Mouse (Mus musculus): ENCODE results near the gene Rap1gds1. TPM values are rescaled to one million over a fixed set of nuclear protein-coding genes. Genes with fewer than 3 reads are reported as not detected.

Gene Rap1gds1
- polyA plus RNA-seq, 1 experiment from 2014 or later: 69.7 TPM

DNA sequence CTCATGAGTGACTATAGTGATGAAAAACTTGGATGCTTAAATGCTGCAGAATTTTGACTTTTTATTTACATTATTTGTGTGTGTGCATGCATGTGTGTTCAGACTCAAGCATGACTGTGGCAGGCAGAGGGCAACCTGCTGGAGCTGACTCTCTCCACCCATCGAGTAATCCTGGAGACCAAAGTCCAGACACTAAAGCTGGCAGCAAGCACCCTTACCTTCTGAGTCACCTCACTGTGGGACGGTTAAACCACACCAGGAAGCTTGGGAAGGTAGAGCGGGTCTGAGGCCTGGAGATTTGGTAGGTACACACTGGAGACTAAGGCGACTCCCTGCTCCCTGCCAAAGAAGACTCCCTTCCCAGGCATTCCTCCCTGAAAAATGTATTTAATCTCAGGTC is 38.0 kb downstream of the Rap1gds1 start:
- no peak overlapping the region for H3K4me2 ChIP-seq (ENCODE audit: low read length)
- DNase-seq (no peak), ATAC-seq (ENCODE audit: low FRiP score, low TSS enrichment) (no peak)
- no peaks in the 10 kb centered on the region for H3K36me3 ChIP-seq (ENCODE audit: control insufficient read depth, insufficient read depth, low read length)
- peaks cover 5% of the 10 kb centered on the region; the same call in 1 of the 2 replicates for H3K9me3 ChIP-seq (ENCODE audit: control insufficient read depth, low read length)
- H3K4me1 ChIP-seq (ENCODE audit: control insufficient read depth, insufficient read depth, low read length): no peaks in the 10 kb centered on the region
- no peak overlapping the region for H3K27ac ChIP-seq (replicated peaks; ENCODE audit: low read depth, low read length)
- H3K27me3 ChIP-seq (ENCODE audit: control insufficient read depth, insufficient read depth, low read length): no peaks in the 10 kb centered on the region
- WGBS: 92% methylated on average over 4 of the region's 4 CpGs
- no peak overlapping the region for H3K4me3 ChIP-seq (replicated peaks; ENCODE audit: low read depth, low read length)
- H3K9ac ChIP-seq (replicated peaks; ENCODE audit: low read length): no peak overlapping the region

DNA sequence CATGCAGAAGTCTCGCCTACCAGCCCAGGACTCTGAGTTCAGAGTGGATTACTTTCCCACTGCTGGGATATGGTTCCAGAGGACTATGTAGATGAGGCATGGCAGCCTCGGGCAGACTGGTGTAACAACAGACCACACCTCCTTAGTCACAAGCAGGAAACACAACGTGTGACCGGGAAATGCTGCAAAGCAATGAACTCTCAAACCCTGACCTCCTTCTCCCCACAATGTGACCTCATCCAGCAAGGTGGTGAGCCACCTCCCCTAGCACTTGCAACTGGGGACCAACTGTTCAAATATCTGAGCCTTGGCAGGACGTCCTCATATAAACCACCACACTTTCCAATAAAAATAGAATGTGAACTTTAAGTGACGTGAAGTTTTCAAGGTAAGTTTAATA is 41.8 kb downstream of the Rap1gds1 start:
- ATAC-seq (ENCODE audit: low FRiP score, low TSS enrichment): no peak
- whole genome bisulfite sequencing: 94% methylated on average over 6 of the region's 6 CpGs
- no peaks in the 10 kb centered on the region for H3K27me3 ChIP-seq (ENCODE audit: control insufficient read depth, insufficient read depth, low read length)

DNA sequence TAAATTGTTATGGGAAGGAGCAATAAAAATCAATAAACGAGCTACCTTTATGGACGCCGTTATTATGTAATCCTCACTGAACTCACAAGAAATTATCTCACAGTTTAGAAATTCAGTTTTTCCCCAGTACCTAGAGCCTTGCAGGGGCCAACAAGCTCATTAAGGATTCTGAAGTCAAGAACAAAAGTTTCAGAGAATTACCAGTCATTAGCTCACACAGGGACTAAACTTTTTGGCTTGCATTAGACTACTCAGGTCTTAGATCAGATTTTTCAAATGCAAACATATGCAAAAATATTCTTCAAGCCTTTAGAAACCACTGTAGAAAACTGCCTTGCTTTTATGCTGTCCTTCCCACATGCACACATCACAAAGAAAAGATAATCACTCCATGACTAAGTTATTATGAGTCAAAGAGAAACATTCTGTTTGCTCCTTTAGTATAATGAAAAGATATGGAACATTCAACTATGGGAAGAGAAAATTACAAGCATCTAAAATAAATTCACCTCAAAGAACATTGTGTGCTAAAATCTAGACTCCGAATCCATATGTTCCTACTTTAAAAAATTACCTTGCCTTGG is 44.3 kb downstream of the Rap1gds1 start:
- no peak for DNase-seq
- H3K4me2 ChIP-seq (ENCODE audit: low read length): no peak overlapping the region
- WGBS: 83% methylated on average over 4 of the region's 4 CpGs

More for the DNA sequence above, 41.8 kb downstream of the Rap1gds1 start:
- H3K36me3 ChIP-seq (ENCODE audit: control insufficient read depth, insufficient read depth, low read length): no peaks in the 10 kb centered on the region
- no peaks in the 10 kb centered on the region; the same call in 1 of the 2 replicates for H3K9me3 ChIP-seq (ENCODE audit: control insufficient read depth, low read length)
- no peak overlapping the region for H3K9ac ChIP-seq (replicated peaks; ENCODE audit: low read length)
- no peak for DNase-seq
- H3K4me2 ChIP-seq (ENCODE audit: low read length): no peak overlapping the region
- 0 out of 2 replicates have a peak, but pooled peaks cover 2% of the 10 kb centered on the region for H3K4me1 ChIP-seq (ENCODE audit: control insufficient read depth, insufficient read depth, low read length)
- H3K4me3 ChIP-seq (replicated peaks; ENCODE audit: low read depth, low read length): no peak overlapping the region
- no peak overlapping the region for H3K27ac ChIP-seq (replicated peaks; ENCODE audit: low read depth, low read length)

DNA sequence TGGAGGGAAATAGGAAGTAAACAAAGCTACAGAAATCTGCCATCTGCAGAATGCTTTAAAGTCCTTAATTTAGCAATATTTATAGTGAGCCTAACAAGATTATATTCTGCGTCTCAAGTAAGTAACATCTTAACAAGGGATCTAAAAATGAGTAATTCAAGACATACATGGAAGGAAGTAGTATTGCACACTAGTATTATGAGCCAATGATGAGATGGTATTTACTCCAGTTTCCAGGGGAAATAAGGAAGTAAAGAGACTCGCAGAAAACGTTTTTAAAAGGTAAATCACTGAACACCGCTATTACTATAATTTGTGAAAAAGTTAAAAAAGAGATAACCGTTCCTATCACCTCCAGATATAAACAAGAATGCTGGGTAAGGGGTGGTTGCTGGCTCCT is 49.9 kb downstream of the Rap1gds1 start:
- no peaks in the 10 kb centered on the region for H3K9me3 ChIP-seq (ENCODE audit: control insufficient read depth, low read length)
- ATAC-seq (ENCODE audit: low FRiP score, low TSS enrichment) (no peak), DNase-seq (no peak)
- 93% methylated on average over 5 of the region's 5 CpGs for WGBS
- H3K9ac ChIP-seq (replicated peaks; ENCODE audit: low read length): no peak overlapping the region
- H3K27ac ChIP-seq (replicated peaks; ENCODE audit: low read depth, low read length): no peak overlapping the region
- H3K4me3 ChIP-seq (replicated peaks; ENCODE audit: low read depth, low read length): no peak overlapping the region
- H3K36me3 ChIP-seq (ENCODE audit: control insufficient read depth, insufficient read depth, low read length): no peaks in the 10 kb centered on the region
- H3K27me3 ChIP-seq (ENCODE audit: control insufficient read depth, insufficient read depth, low read length): no peaks in the 10 kb centered on the region
- no peak overlapping the region for H3K4me2 ChIP-seq (ENCODE audit: low read length)
- H3K4me1 ChIP-seq (ENCODE audit: control insufficient read depth, insufficient read depth, low read length): peaks cover 9% of the 10 kb centered on the region

More for the DNA sequence above, 44.3 kb downstream of the Rap1gds1 start:
- Histone ChIP-seq H3K36me3 (ENCODE audit: control insufficient read depth, insufficient read depth, low read length) (no peaks in the 10 kb centered on the region), H3K9ac (replicated peaks; ENCODE audit: low read length) (no peak overlapping the region), H3K4me3 (replicated peaks; ENCODE audit: low read depth, low read length) (no peak overlapping the region), H3K27ac (replicated peaks; ENCODE audit: low read depth, low read length) (no peak overlapping the region), H3K9me3 (ENCODE audit: control insufficient read depth, low read length) (no peaks in the 10 kb centered on the region; the same call in 1 of the 2 replicates), H3K27me3 (ENCODE audit: control insufficient read depth, insufficient read depth, low read length) (no peaks in the 10 kb centered on the region), H3K4me1 (ENCODE audit: control insufficient read depth, insufficient read depth, low read length) (0 out of 2 replicates have a peak, but pooled peaks cover 2% of the 10 kb centered on the region)
- no peak; the same call in 1 of the 2 replicates for ATAC-seq (ENCODE audit: low FRiP score, low TSS enrichment)

DNA sequence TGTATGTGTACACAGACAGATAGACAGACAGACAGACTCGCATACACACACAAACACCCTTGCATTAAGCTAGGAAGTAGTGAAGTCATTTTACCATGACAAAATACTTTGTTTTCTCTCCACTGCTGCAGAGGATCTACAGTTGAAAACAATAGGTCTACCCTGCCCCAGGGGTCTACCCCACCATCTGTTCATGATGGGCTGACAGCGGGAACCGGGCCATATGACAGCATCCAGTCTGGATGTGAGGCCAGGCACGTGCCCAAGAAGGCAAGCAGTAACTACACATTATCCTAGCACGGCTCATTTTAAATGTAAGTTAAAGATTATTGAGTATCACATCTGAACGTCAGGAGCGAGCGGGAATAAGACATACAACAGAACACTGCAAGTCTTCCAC is 51.4 kb downstream of the Rap1gds1 start:
- Histone ChIP-seq H3K4me1 (ENCODE audit: control insufficient read depth, insufficient read depth, low read length) (peaks cover 9% of the 10 kb centered on the region), H3K36me3 (ENCODE audit: control insufficient read depth, insufficient read depth, low read length) (no peaks in the 10 kb centered on the region), H3K9ac (replicated peaks; ENCODE audit: low read length) (no peak overlapping the region), H3K27ac (replicated peaks; ENCODE audit: low read depth, low read length) (no peak overlapping the region), H3K27me3 (ENCODE audit: control insufficient read depth, insufficient read depth, low read length) (no peaks in the 10 kb centered on the region), H3K4me2 (ENCODE audit: low read length) (no peak overlapping the region), H3K4me3 (replicated peaks; ENCODE audit: low read depth, low read length) (no peak overlapping the region), H3K9me3 (ENCODE audit: control insufficient read depth, low read length) (no peaks in the 10 kb centered on the region)
- ATAC-seq (ENCODE audit: low FRiP score, low TSS enrichment) (peak; percentile 81; the same call in 1 of the 2 replicates), DNase-seq (peak; percentile 72)
- WGBS: 31% methylated on average over 8 of the region's 8 CpGs

DNA sequence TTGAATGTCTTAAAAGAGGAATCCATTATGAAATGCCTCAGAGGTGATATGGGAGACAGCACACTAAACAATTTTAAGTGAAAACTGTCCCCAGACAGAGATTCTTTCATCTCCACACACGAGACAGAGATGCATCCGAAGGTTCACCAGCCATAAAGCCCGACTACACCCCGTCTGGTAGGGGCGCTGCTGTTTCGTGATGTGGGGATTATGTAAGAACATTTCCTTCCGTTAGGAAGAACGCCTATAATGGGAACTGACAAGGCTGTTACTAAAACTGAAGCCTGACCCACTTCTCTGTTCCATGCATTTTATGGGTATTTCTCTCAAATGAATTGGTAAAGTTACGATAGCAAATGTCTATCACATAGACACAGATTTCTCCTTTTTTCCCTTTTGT is 62.6 kb downstream of the Rap1gds1 start:
- ATAC-seq (ENCODE audit: low FRiP score, low TSS enrichment) (no peak), DNase-seq (no peak)
- Histone ChIP-seq H3K4me2 (ENCODE audit: low read length) (no peak overlapping the region), H3K4me3 (replicated peaks; ENCODE audit: low read depth, low read length) (no peak overlapping the region), H3K27me3 (ENCODE audit: control insufficient read depth, insufficient read depth, low read length) (no peaks in the 10 kb centered on the region), H3K27ac (replicated peaks; ENCODE audit: low read depth, low read length) (no peak overlapping the region), H3K4me1 (ENCODE audit: control insufficient read depth, insufficient read depth, low read length) (no peaks in the 10 kb centered on the region), H3K9me3 (ENCODE audit: control insufficient read depth, low read length) (no peaks in the 10 kb centered on the region), H3K36me3 (ENCODE audit: control insufficient read depth, insufficient read depth, low read length) (peaks cover 8% of the 10 kb centered on the region), H3K9ac (replicated peaks; ENCODE audit: low read length) (no peak overlapping the region)
- 85% methylated on average over 9 of the region's 9 CpGs for WGBS

DNA sequence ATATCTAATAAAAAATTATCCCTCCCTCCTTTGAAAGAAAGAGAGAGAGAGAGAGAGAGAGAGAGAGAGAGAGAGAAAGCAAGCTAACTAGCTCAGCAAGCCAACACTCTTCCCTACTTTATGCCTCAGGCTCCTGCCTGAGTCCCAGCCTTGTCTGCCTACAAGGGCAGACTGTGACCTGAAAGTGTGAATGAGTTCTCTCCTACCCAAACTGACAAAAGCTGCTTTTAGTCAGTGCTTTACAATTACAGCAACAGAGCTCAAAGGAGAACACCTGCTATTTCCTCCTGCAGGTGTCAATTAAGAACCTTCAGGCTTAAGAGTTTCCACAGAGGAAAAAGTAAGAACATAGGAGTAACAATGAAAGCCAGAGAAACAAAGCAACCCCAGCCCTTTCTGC is 69.3 kb downstream of the Rap1gds1 start:
- no peak overlapping the region for H3K9ac ChIP-seq (replicated peaks; ENCODE audit: low read length)
- no peaks in the 10 kb centered on the region for H3K9me3 ChIP-seq (ENCODE audit: control insufficient read depth, low read length)
- H3K27me3 ChIP-seq (ENCODE audit: control insufficient read depth, insufficient read depth, low read length): no peaks in the 10 kb centered on the region
- H3K36me3 ChIP-seq (ENCODE audit: control insufficient read depth, insufficient read depth, low read length): no peaks in the 10 kb centered on the region
- ATAC-seq (ENCODE audit: low FRiP score, low TSS enrichment) (no peak), DNase-seq (no peak)
- H3K27ac ChIP-seq (replicated peaks; ENCODE audit: low read depth, low read length): no peak overlapping the region
- H3K4me3 ChIP-seq (replicated peaks; ENCODE audit: low read depth, low read length): no peak overlapping the region
- H3K4me2 ChIP-seq (ENCODE audit: low read length): no peak overlapping the region
- H3K4me1 ChIP-seq (ENCODE audit: control insufficient read depth, insufficient read depth, low read length): no peaks in the 10 kb centered on the region

DNA sequence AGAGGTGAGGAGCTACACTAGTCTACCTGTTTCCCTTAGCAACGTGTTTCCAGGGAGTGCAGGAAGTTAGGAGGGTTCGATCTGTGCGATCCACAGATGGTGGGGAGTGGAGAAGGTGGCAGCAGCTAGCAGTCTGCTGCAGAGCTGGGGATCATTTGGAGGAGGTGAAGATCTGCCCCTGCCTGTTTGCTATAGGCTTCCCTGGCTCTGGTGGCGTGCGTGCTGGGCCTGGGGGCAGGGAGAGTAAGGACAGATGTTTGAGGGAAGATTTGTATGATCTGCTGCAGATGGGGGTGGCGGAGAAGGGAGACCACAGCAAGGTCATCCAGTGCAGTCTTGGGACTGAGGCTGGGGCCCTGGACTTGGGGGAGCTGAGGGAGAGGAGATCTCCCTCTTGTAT is 72.2 kb downstream of the Rap1gds1 start:
- DNase-seq (no peak), ATAC-seq (ENCODE audit: low FRiP score, low TSS enrichment) (no peak)
- no peaks in the 10 kb centered on the region for H3K27me3 ChIP-seq (ENCODE audit: control insufficient read depth, insufficient read depth, low read length)
- H3K36me3 ChIP-seq (ENCODE audit: control insufficient read depth, insufficient read depth, low read length): no peaks in the 10 kb centered on the region
- no peaks in the 10 kb centered on the region for H3K4me1 ChIP-seq (ENCODE audit: control insufficient read depth, insufficient read depth, low read length)
- no peak overlapping the region for H3K4me3 ChIP-seq (replicated peaks; ENCODE audit: low read depth, low read length)
- H3K9me3 ChIP-seq (ENCODE audit: control insufficient read depth, low read length): no peaks in the 10 kb centered on the region
- H3K9ac ChIP-seq (replicated peaks; ENCODE audit: low read length): no peak overlapping the region
- H3K4me2 ChIP-seq (ENCODE audit: low read length): no peak overlapping the region
- H3K27ac ChIP-seq (replicated peaks; ENCODE audit: low read depth, low read length): no peak overlapping the region
- WGBS: 82% methylated on average over 6 of the region's 6 CpGs

DNA sequence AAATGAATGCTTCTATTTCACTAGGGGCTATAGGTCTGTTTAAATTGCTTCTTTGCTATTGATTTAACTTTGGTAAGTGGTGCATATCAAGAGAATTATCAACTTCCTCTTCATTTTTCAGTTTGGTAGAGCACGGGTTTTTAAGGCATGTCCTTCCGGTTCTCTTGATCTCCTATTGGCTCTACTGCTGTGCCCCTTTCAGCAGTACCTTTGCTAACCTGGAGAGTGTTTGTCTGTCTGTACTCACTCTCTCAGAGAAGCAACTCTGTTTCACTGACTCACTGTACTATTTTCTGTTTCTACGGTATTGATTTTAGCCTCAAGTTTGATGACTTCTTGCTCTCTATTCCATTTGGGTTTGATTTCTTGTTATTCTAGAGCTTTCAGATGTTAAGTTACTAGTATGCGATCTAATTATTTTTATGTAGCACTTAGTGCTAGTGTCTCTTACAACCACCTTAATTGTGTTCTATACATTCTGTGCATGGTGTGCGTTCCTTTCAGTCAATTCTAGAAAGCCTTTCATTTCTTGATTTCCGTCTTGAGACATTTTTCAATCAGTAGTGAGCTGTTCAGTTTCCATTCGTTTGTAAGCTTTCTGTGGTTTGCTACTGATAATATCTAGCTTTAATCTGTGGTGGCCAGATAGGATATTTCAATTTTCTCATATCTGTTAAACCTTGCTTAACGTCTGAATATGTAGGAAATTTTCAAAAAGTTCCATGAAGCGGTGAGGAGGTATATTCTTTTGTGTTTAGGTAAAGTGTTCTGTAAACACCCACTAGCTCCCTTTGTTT is 74.7 kb downstream of the Rap1gds1 start:
- Histone ChIP-seq H3K9me3 (ENCODE audit: control insufficient read depth, low read length) (no peaks in the 10 kb centered on the region), H3K36me3 (ENCODE audit: control insufficient read depth, insufficient read depth, low read length) (no peaks in the 10 kb centered on the region), H3K4me2 (ENCODE audit: low read length) (no peak overlapping the region), H3K4me3 (replicated peaks; ENCODE audit: low read depth, low read length) (no peak overlapping the region), H3K27ac (replicated peaks; ENCODE audit: low read depth, low read length) (peak overlapping the region; percentile 38; the same call in 1 of the 2 replicates), H3K4me1 (ENCODE audit: control insufficient read depth, insufficient read depth, low read length) (no peaks in the 10 kb centered on the region), H3K27me3 (ENCODE audit: control insufficient read depth, insufficient read depth, low read length) (no peaks in the 10 kb centered on the region), H3K9ac (replicated peaks; ENCODE audit: low read length) (no peak overlapping the region)
- WGBS: 78% methylated on average over 9 of the region's 9 CpGs
- no peak for DNase-seq
- no peak for ATAC-seq (ENCODE audit: low FRiP score, low TSS enrichment)

All from midbrain, embryonic 14.5 days (tissue).